Mouse (Mus musculus): Measurements from ENCODE around the gene Lpar2. TPM values are rescaled to one million over a fixed set of nuclear protein-coding genes. Genes with fewer than 3 reads are reported as not detected.

Gene Lpar2
- total RNA-seq (2022), result under 1 TPM in 3 of 4 experiments, not detected in 1; 0.22 to 0.31 (median 0.26) TPM

GRCm38 (mm10) chr8:69822386-69823191 lies at the start of gene Lpar2:
TSS of gene Lpar2 (plus strand) at chr8:69822429.
- DNase-seq (ENCODE audit: low spot score), result no peak

GRCm38 (mm10) chr8:69774503-69775148 lies 47.6 kb upstream of the Lpar2 start, which contains the start of gene Gm20422:
TSS of gene Gm20422 (minus strand) at chr8:69774886.
- peak; percentile 91 for DNase-seq (ENCODE audit: low spot score)

- DNase-seq (ENCODE audit: low spot score), result no peak
Measured at GRCm38 (mm10) chr8:69775149-69775534, 47.1 kb upstream of the Lpar2 start.

GRCm38 (mm10) chr8:69777111-69777510 lies 45.1 kb upstream of the Lpar2 start:
- DNase-seq (ENCODE audit: low spot score), result no peak

GRCm38 (mm10) chr8:69789105-69789504 lies 33.1 kb upstream of the Lpar2 start:
- DNase-seq (ENCODE audit: low spot score), result no peak

GRCm38 (mm10) chr8:69789731-69790130 lies 32.5 kb upstream of the Lpar2 start:
- no peak for DNase-seq (ENCODE audit: low spot score)

- no peak for DNase-seq (ENCODE audit: low spot score)
Measured at GRCm38 (mm10) chr8:69790364-69790763, 31.9 kb upstream of the Lpar2 start.

- peak; percentile 87 for DNase-seq (ENCODE audit: low spot score)
Measured at GRCm38 (mm10) chr8:69790773-69791367, 31.4 kb upstream of the Lpar2 start, which contains the start of the genes Atp13a1 and Zfp866. TSS of gene Atp13a1 (plus strand) at chr8:69791163. TSS of gene Zfp866 (minus strand) at chr8:69791178.

- DNase-seq (ENCODE audit: low spot score), result no peak
Measured at GRCm38 (mm10) chr8:69791415-69792068, 30.7 kb upstream of the Lpar2 start.

- DNase-seq (ENCODE audit: low spot score), result no peak
Measured at GRCm38 (mm10) chr8:69793666-69794065, 28.6 kb upstream of the Lpar2 start.

GRCm38 (mm10) chr8:69794096-69794495 lies 28.1 kb upstream of the Lpar2 start:
- DNase-seq (ENCODE audit: low spot score), result no peak

GRCm38 (mm10) chr8:69794901-69795300 lies 27.3 kb upstream of the Lpar2 start:
- DNase-seq (ENCODE audit: low spot score), result no peak

GRCm38 (mm10) chr8:69796721-69797345 lies 25.4 kb upstream of the Lpar2 start:
- no peak for DNase-seq (ENCODE audit: low spot score)

GRCm38 (mm10) chr8:69797661-69798060 lies 24.6 kb upstream of the Lpar2 start:
- no peak for DNase-seq (ENCODE audit: low spot score)

GRCm38 (mm10) chr8:69799261-69799660 lies 23.0 kb upstream of the Lpar2 start:
- no peak for DNase-seq (ENCODE audit: low spot score)

- no peak for DNase-seq (ENCODE audit: low spot score)
Measured at GRCm38 (mm10) chr8:69799946-69800345, 22.3 kb upstream of the Lpar2 start.

GRCm38 (mm10) chr8:69801796-69802195 lies 20.4 kb upstream of the Lpar2 start:
- no peak for DNase-seq (ENCODE audit: low spot score)

- DNase-seq (ENCODE audit: low spot score), result no peak
Measured at GRCm38 (mm10) chr8:69802216-69802615, 20.0 kb upstream of the Lpar2 start.

- DNase-seq (ENCODE audit: low spot score), result no peak
Measured at GRCm38 (mm10) chr8:69803366-69803765, 18.9 kb upstream of the Lpar2 start.

GRCm38 (mm10) chr8:69804537-69804936 lies 17.7 kb upstream of the Lpar2 start:
- no peak for DNase-seq (ENCODE audit: low spot score)

- DNase-seq (ENCODE audit: low spot score), result no peak
Measured at GRCm38 (mm10) chr8:69805086-69805485, 17.1 kb upstream of the Lpar2 start.

Data from heart, adult 8-10 months (tissue).